Mouse (Mus musculus): Measurements from ENCODE around the gene Kansl1l. TPM values are rescaled to one million over a fixed set of nuclear protein-coding genes. Genes with fewer than 3 reads are reported as not detected.
A peak's percentile ranks its signal among the peaks of the same experiment; 100 is the strongest.

Gene Kansl1l
- polyA plus RNA-seq, 1 experiment: 9.7 TPM

- WGBS: 96% methylated on average over 1 of the region's 1 CpGs
- Histone ChIP-seq H3K4me3 (ENCODE audit: insufficient read depth, low read depth, low read length) (no peak overlapping the region), H3K27ac (ENCODE audit: insufficient read depth, low read depth, low read length) (no peak overlapping the region), H3K4me1 (ENCODE audit: control insufficient read depth, insufficient read depth, low read length) (no peaks in the 10 kb centered on the region), H3K27me3 (replicated peaks; ENCODE audit: control insufficient read depth, insufficient read depth, low read length) (no peaks in the 10 kb centered on the region), H3K36me3 (ENCODE audit: control insufficient read depth, insufficient read depth, low read length) (0 out of 2 replicates have a peak, but pooled peaks cover 5% of the 10 kb centered on the region)
- no peak for TF ChIP-seq CTCF (conservative IDR thresholded peaks at IDR 0.05; ENCODE audit: insufficient read depth, insufficient read length, low read depth, low read length)
- no peak for TF ChIP-seq POLR2A (IDR thresholded peaks at IDR 0.05; ENCODE audit: low read depth, low read length)
- no peak for DNase-seq
Observed at GRCm38 (mm10) chr1:66768764-66769163, 48.6 kb downstream of the Kansl1l start.

- no peaks in the 10 kb centered on the region for H3K27me3 ChIP-seq (replicated peaks; ENCODE audit: control insufficient read depth, insufficient read depth, low read length)
- H3K27ac ChIP-seq (ENCODE audit: insufficient read depth, low read depth, low read length): no peak overlapping the region
- TF ChIP-seq POLR2A (IDR thresholded peaks at IDR 0.05; ENCODE audit: low read depth, low read length) (no peak), CTCF (conservative IDR thresholded peaks at IDR 0.05; ENCODE audit: insufficient read depth, insufficient read length, low read depth, low read length) (no peak)
- no peaks in the 10 kb centered on the region for H3K4me1 ChIP-seq (ENCODE audit: control insufficient read depth, insufficient read depth, low read length)
- WGBS: 47% methylated on average over 1 of the region's 1 CpGs
- H3K4me3 ChIP-seq (ENCODE audit: insufficient read depth, low read depth, low read length): no peak overlapping the region
- no peak for DNase-seq
- peaks cover 5% of the 10 kb centered on the region for H3K36me3 ChIP-seq (ENCODE audit: control insufficient read depth, insufficient read depth, low read length)
Observed at GRCm38 (mm10) chr1:66730581-66730980, 86.8 kb downstream of the Kansl1l start.

DNA sequence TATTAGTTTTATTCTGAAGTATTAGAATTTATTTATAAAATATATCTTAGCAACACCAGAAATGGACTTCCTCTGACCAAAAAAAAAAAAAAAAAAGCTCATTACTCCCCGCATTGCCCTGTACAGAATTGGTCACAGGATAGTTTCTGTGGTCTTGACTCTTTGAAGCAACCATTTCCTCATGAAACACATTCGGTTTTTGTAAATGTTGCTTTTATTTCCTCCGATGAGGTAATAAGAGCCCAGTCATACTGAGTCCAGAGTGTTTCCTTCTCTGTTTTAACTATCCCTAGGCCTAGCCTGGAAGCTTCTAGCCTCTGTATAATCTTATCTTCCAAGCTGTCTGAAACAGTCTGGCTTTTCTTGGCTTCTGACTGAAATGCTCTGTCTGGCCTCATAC, 104.5 kb downstream of the Kansl1l start:
- no peaks in the 10 kb centered on the region for H3K4me1 ChIP-seq (ENCODE audit: control insufficient read depth, insufficient read depth, low read length)
- TF ChIP-seq CTCF (conservative IDR thresholded peaks at IDR 0.05; ENCODE audit: insufficient read depth, insufficient read length, low read depth, low read length): no peak
- TF ChIP-seq POLR2A (IDR thresholded peaks at IDR 0.05; ENCODE audit: low read depth, low read length): no peak
- no peak overlapping the region for H3K4me3 ChIP-seq (ENCODE audit: insufficient read depth, low read depth, low read length)
- 93% methylated on average over 3 of the region's 3 CpGs for WGBS
- no peak for DNase-seq
- H3K27ac ChIP-seq (ENCODE audit: insufficient read depth, low read depth, low read length): no peak overlapping the region
- peaks cover 4% of the 10 kb centered on the region for H3K36me3 ChIP-seq (ENCODE audit: control insufficient read depth, insufficient read depth, low read length)
- no peaks in the 10 kb centered on the region for H3K27me3 ChIP-seq (replicated peaks; ENCODE audit: control insufficient read depth, insufficient read depth, low read length)

GRCm38 (mm10) chr1:66704523-66704922, 112.8 kb downstream of the Kansl1l start:
- DNase-seq: no peak
- Histone ChIP-seq H3K27me3 (replicated peaks; ENCODE audit: control insufficient read depth, insufficient read depth, low read length) (no peaks in the 10 kb centered on the region), H3K36me3 (ENCODE audit: control insufficient read depth, insufficient read depth, low read length) (no peaks in the 10 kb centered on the region; the same call in 1 of the 2 replicates), H3K27ac (ENCODE audit: insufficient read depth, low read depth, low read length) (no peak overlapping the region), H3K4me3 (ENCODE audit: insufficient read depth, low read depth, low read length) (no peak overlapping the region), H3K4me1 (ENCODE audit: control insufficient read depth, insufficient read depth, low read length) (peaks cover 12% of the 10 kb centered on the region)
- TF ChIP-seq CTCF (conservative IDR thresholded peaks at IDR 0.05; ENCODE audit: insufficient read depth, insufficient read length, low read depth, low read length) (no peak), POLR2A (IDR thresholded peaks at IDR 0.05; ENCODE audit: low read depth, low read length) (no peak)
- WGBS: 37% methylated on average over 6 of the region's 6 CpGs

DNA sequence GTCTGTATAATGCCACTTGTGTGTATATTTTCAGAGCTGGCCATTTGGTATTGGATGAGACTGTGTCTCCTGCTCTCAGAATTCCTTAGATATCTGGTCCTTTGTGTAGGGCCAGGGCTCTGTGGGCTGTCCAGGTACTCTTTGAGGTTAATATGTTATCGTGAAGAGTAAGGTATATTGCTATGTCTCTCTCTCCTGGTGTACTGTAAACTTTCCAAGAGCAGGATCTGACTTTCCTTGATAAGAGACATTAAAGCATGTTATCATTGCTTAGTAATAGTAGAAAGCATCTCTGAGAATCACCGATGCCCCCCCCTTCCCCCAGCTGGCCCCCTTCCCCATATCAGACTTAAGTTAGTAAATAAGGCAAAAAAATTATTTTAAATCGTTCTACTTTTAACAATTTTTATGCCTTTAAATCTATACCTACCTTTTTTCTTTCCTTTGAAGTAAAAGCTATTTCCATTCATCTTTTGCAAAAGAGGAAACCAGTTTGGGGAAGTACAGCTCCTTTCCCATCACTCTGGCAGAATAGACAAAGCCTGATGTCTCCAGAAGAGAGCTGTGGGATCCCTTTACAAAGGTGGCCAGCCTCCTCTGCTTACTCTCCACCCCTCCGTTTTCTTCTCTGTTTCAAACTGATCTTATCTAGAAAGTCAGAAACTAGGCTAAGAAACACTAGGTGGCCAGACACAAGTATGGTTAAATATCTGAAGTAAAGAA, 114.6 kb downstream of the Kansl1l start:
- TF ChIP-seq CTCF (conservative IDR thresholded peaks at IDR 0.05; ENCODE audit: insufficient read depth, insufficient read length, low read depth, low read length): no peak
- TF ChIP-seq POLR2A (IDR thresholded peaks at IDR 0.05; ENCODE audit: low read depth, low read length): no peak
- Histone ChIP-seq H3K4me3 (ENCODE audit: insufficient read depth, low read depth, low read length) (no peak overlapping the region), H3K27ac (ENCODE audit: insufficient read depth, low read depth, low read length) (no peak overlapping the region), H3K36me3 (ENCODE audit: control insufficient read depth, insufficient read depth, low read length) (no peaks in the 10 kb centered on the region; the same call in 1 of the 2 replicates), H3K27me3 (replicated peaks; ENCODE audit: control insufficient read depth, insufficient read depth, low read length) (no peaks in the 10 kb centered on the region), H3K4me1 (ENCODE audit: control insufficient read depth, insufficient read depth, low read length) (peaks cover 12% of the 10 kb centered on the region)
- 83% methylated on average over 4 of the region's 4 CpGs for WGBS
- no peak for DNase-seq

GRCm38 (mm10) chr1:66701576-66701940, 115.8 kb downstream of the Kansl1l start:
- Histone ChIP-seq H3K4me3 (ENCODE audit: insufficient read depth, low read depth, low read length) (peak overlapping the region; percentile 88), H3K36me3 (ENCODE audit: control insufficient read depth, insufficient read depth, low read length) (no peaks in the 10 kb centered on the region), H3K27me3 (replicated peaks; ENCODE audit: control insufficient read depth, insufficient read depth, low read length) (no peaks in the 10 kb centered on the region), H3K4me1 (ENCODE audit: control insufficient read depth, insufficient read depth, low read length) (peaks cover 12% of the 10 kb centered on the region), H3K27ac (ENCODE audit: insufficient read depth, low read depth, low read length) (no peak overlapping the region)
- WGBS: 23% methylated on average over 2 of the region's 2 CpGs
- no peak for DNase-seq
- TF ChIP-seq CTCF (conservative IDR thresholded peaks at IDR 0.05; ENCODE audit: insufficient read depth, insufficient read length, low read depth, low read length) (no peak), POLR2A (IDR thresholded peaks at IDR 0.05; ENCODE audit: low read depth, low read length) (no peak)

- under 1% methylated on average over 73 of the region's 73 CpGs for WGBS
- Histone ChIP-seq H3K27me3 (replicated peaks; ENCODE audit: control insufficient read depth, insufficient read depth, low read length) (no peaks in the 10 kb centered on the region), H3K4me1 (ENCODE audit: control insufficient read depth, insufficient read depth, low read length) (peaks cover 12% of the 10 kb centered on the region), H3K4me3 (ENCODE audit: insufficient read depth, low read depth, low read length) (peak within 1 kb of the TSS; percentile 88), H3K36me3 (ENCODE audit: control insufficient read depth, insufficient read depth, low read length) (no peaks in the 10 kb centered on the region), H3K27ac (ENCODE audit: insufficient read depth, low read depth, low read length) (peak within 1 kb of the TSS; percentile 52; the same call in 1 of the 2 replicates)
- TF ChIP-seq POLR2A (IDR thresholded peaks at IDR 0.05; ENCODE audit: low read depth, low read length) (peak; percentile 44), CTCF (conservative IDR thresholded peaks at IDR 0.05; ENCODE audit: insufficient read depth, insufficient read length, low read depth, low read length) (no peak)
- DNase-seq: peak; percentile 95
Observed at GRCm38 (mm10) chr1:66700693-66701575, 116.4 kb downstream of the Kansl1l start, which contains the start of gene Rpe. TSS of gene Rpe (plus strand) at chr1:66700831.

All from kidney, adult 2 months (tissue).